Mouse (Mus musculus) adrenal gland, adult 18-20 months (tissue): ENCODE results near the gene Hnrnpf. TPM values are rescaled to one million over a fixed set of nuclear protein-coding genes. Genes with fewer than 3 reads are reported as not detected.
A peak's percentile ranks its signal among the peaks of the same experiment; 100 is the strongest.
"Not testable (repeated sequence)": the region's sequence is repeated elsewhere in the genome, so short reads cannot be mapped to it uniquely, and the experiment has no call there.

Experiments used
- DNase-seq, 2 experiments: peaks; one replicate each; pipeline ENCODE4 v3.0.0; 2021 to 2022; ENCODE audit warnings: low spot score in 2 of 2
- long read RNA-seq, 2 experiments: library from polyadenylated mRNA; stranded (forward); transcript quantifications; one replicate each; pipeline ENCODE4 v2.0.0; 2021
- total RNA-seq, 2 experiments: library from RNA; stranded (reverse); gene quantifications; 1 replicate in 1 of 2; 2 replicates in 1 of 2; pipeline ENCODE4 v1.2.3; 2021

Gene Hnrnpf
- 100 to 1,000 TPM; 317 to 377 TPM for total RNA-seq
- long read RNA-seq, experiment 1, transcript Hnrnpf-209 (3 exons, 2,280 nt): minor isoform, 49 of 273 reads
- long read RNA-seq, experiment 1, transcript Hnrnpf-201 (4 exons, 2,147 nt): major isoform, 61 of 273 reads
- long read RNA-seq, experiment 1, transcript Hnrnpf-208 (4 exons, 956 nt): minor isoform, 24 of 273 reads
- long read RNA-seq, experiment 1, partial matches to known transcripts: 101 of 273 reads
- long read RNA-seq, experiment 1, other reads (novel, unspliced or antisense): 33 of 273 reads
- long read RNA-seq, experiment 2, transcript Hnrnpf-210 (1 exons, 1,922 nt): minor isoform, 6 of 845 reads
- long read RNA-seq, experiment 2, transcript Hnrnpf-208 (4 exons, 956 nt): minor isoform, 86 of 845 reads
- long read RNA-seq, experiment 2, transcript Hnrnpf-201 (4 exons, 2,147 nt): major isoform, 274 of 845 reads
- long read RNA-seq, experiment 2, transcript Hnrnpf-209 (3 exons, 2,280 nt): minor isoform, 114 of 845 reads
- long read RNA-seq, experiment 2, partial matches to known transcripts: 257 of 845 reads
- long read RNA-seq, experiment 2, other reads (novel, unspliced or antisense): 106 of 845 reads

GRCm38 (mm10) chr6:117900126-117901080, at the start of gene Hnrnpf:
TSS of gene Hnrnpf (plus strand) at chr6:117900324.
- no peak for DNase-seq

GRCm38 (mm10) chr6:117851747-117852146, 48.4 kb upstream of the Hnrnpf start:
- no peak for DNase-seq

GRCm38 (mm10) chr6:117857990-117858389, 42.1 kb upstream of the Hnrnpf start:
- DNase-seq: no peak

- no peak for DNase-seq
Observed at GRCm38 (mm10) chr6:117861848-117862247, 38.3 kb upstream of the Hnrnpf start, which contains the start of gene Zfp239. TSS of gene Zfp239 (plus strand) at chr6:117862100.

- DNase-seq: no peak
Observed at GRCm38 (mm10) chr6:117862465-117862864, 37.7 kb upstream of the Hnrnpf start.

GRCm38 (mm10) chr6:117862899-117863620, 37.1 kb upstream of the Hnrnpf start:
- peak in 1 of 2 experiments; percentile 36 for DNase-seq

- no peak for DNase-seq
Observed at GRCm38 (mm10) chr6:117863751-117864150, 36.4 kb upstream of the Hnrnpf start.

GRCm38 (mm10) chr6:117868187-117868586, 31.9 kb upstream of the Hnrnpf start:
- no peak for DNase-seq

- no peak for DNase-seq
Observed at GRCm38 (mm10) chr6:117871034-117871433, 29.1 kb upstream of the Hnrnpf start.

GRCm38 (mm10) chr6:117873450-117873849, 26.7 kb upstream of the Hnrnpf start:
- DNase-seq: not testable (repeated sequence)

- no peak for DNase-seq
Observed at GRCm38 (mm10) chr6:117874621-117875281, 25.4 kb upstream of the Hnrnpf start.

GRCm38 (mm10) chr6:117878700-117879407, 21.3 kb upstream of the Hnrnpf start:
- DNase-seq: no peak

GRCm38 (mm10) chr6:117879408-117880115, 20.6 kb upstream of the Hnrnpf start:
- DNase-seq: peak; percentile 100

- no peak for DNase-seq
Observed at GRCm38 (mm10) chr6:117880394-117880838, 19.7 kb upstream of the Hnrnpf start.

- no peak for DNase-seq
Observed at GRCm38 (mm10) chr6:117881229-117881628, 18.9 kb upstream of the Hnrnpf start.

GRCm38 (mm10) chr6:117881997-117882396, 18.1 kb upstream of the Hnrnpf start:
- DNase-seq: no peak

GRCm38 (mm10) chr6:117885943-117886342, 14.2 kb upstream of the Hnrnpf start:
- DNase-seq: no peak

- no peak for DNase-seq
Observed at GRCm38 (mm10) chr6:117888032-117888431, 12.1 kb upstream of the Hnrnpf start.

GRCm38 (mm10) chr6:117888642-117889096, 11.5 kb upstream of the Hnrnpf start:
- no peak for DNase-seq
